Mouse (Mus musculus): ENCODE data around the gene Rcan1. TPM values are rescaled to one million over a fixed set of nuclear protein-coding genes. Genes with fewer than 3 reads are reported as not detected.

Gene Rcan1
- total RNA-seq, 2 experiments from 2014 or later, result 7.8 to 8.6 TPM

DNA sequence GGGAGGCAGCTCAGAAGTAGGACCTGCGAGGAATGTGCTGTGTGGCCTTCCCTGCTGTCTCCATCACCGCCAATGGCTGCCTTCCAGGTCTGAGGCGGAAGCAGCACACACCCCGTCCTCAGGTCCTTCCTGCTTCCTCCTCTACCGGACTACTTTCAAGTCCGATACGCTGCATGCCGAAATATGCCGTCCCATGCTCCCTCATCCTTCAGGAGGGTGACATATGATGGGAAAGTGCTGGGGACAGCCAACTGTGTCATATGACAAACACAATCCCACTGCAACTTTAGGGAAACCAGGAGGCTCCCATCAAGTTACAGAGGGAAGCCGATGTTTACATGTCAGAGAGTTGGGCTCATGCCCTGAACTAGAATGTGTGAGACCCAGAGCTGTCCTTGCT lies 67.6 kb downstream of the Rcan1 start:
- ATAC-seq (replicated peaks; ENCODE audit: poor library complexity), result no peak

DNA sequence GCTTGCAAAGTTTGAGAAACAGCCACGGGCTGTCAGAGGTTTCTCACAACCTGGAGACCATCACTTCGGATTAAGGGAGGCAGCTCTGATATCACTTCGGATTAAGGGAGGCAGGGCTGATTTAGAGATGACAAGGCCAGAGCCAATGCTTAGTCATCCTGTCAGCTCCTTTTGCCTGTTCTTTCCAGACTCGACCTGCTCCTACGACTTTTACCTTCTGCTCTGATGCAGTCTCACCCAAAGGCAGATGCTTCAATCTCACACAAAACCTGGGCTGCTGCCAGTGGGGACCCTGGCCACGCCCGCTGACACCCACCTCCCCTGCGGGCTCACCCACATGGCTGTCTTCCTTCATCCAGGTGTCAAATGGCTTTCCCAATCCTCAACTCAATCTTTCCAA lies 68.5 kb downstream of the Rcan1 start:
- no peak for ATAC-seq (replicated peaks; ENCODE audit: poor library complexity)

DNA sequence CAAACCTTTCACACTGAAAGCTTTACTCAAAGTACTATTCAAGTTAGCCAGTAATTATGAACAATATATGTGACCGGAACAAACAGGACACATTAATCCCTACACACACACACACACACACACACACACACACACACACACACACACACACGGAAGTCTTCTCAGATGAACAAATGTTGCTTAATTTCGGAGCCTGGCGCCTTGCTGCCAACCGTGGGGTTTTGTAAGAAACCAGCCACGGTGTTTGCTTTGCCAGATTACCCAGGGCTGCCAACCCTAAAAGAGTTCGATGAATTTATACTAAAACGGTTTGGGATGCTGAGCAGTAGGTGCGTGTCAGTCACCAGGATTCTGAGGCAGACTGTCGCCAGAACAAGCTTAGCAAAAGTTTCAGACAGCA lies 69.5 kb downstream of the Rcan1 start:
- ATAC-seq (replicated peaks; ENCODE audit: poor library complexity), result no peak

DNA sequence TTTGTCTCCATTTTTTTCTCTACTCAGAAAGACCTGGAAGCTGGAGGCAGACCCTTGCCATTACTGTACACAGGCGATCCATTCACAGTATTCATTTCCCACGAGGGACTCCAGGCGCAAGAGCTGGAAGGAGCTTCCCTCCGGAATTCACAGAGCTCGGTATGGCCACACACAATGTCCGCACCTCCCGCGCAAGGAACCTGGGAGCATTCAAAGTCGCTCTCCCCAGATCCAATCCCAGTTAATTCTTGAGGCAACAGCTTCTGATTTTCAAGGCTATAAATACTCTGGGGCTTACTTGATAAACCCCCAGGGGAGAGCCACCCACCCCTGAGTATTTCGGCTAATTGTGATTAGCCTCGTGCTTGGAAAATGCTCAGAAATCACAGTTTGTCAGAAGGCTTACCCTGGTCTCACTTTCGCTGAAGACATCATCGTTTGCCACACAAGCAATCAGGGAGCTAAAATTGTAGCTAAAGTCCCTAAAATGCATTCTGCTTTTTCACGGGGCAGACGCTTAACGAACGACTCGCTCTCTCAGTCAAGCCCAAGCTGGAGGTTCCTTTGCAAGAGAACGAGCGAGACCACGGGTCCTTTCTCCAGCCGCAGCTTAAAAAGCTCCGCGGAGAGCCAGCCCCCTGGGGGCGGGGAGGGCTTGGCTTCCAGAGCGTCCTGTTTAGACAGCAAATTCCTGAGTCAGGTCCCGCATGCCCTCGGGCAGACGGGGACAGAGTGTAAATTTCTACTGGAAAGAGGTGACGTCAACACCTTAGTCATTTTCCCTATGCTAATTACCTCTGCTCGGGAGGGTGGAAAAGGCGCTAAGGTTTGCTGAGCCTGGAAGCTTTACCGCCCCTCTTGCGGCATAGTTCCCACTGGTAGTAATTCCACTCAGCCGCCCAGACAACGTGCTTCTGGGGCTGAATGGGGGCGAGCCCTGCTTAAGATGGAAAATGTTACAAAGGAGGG lies 70.9 kb downstream of the Rcan1 start:
- peak; percentile 60 for ATAC-seq (replicated peaks; ENCODE audit: poor library complexity)

DNA sequence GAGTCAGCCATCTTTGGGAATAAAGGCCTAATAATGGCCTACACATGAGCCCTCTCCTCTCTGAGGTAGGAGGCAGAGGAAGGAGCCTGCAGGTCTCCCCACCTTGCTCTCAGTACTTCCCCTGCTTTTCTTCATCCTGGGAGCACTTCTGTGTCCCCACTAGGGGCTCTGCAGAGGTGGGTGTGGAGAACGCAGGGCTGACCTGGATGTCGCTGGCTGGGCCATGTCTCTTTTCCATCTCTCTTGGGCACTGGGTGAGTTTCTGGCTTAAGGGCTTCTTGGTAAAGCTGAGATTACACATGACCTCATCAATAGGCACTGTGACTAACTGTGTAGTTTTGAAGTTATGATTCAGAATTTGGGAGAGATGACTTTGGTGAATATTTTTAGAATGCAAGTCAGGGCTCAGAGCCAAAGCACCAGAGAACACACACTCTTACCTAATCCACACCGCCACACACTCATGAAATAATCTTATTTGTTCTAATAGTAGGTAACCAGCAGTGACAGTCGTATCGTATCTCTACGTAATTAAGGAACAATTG lies 72.0 kb downstream of the Rcan1 start:
- no peak for ATAC-seq (replicated peaks; ENCODE audit: poor library complexity)

DNA sequence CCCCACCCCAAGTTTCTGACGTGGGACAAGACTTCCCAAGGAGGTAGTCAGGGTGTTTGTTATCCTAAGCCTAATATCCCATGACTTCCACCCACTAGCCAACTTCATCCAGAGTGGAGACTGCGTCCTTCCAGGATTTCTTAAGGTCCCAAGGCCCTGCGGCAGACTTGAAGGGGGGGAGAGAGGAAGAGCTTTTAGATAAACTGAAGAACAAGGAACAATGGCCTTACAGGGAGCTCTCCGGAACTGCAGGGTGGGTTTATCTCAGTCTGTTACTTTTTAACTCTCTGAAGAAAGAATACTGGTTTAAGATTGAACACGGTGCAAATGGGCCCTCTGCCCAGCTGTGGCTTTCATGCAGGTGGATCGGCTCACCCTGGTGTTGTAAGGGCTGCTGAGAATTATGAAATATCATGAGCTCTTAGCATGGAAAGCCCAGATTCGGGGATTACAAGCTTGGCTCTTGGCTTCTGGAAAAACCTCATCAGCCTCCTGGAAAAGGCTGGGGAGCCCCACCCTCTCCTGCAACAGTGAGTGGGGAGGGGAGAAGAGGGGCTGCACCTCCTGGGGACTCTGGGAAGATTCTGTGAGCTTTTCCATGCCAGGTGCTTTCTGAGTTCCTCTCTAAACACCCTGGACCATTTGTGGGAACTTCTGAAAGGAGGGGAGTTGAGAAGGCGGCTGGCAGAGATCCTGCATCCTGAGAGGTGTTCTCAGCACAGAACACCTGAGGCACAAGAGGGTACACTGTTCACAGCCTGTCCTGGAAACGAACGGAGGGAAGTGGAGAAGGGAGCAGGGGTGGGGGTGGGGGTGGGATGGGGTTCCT lies 72.7 kb downstream of the Rcan1 start:
- no peak for ATAC-seq (replicated peaks; ENCODE audit: poor library complexity)

DNA sequence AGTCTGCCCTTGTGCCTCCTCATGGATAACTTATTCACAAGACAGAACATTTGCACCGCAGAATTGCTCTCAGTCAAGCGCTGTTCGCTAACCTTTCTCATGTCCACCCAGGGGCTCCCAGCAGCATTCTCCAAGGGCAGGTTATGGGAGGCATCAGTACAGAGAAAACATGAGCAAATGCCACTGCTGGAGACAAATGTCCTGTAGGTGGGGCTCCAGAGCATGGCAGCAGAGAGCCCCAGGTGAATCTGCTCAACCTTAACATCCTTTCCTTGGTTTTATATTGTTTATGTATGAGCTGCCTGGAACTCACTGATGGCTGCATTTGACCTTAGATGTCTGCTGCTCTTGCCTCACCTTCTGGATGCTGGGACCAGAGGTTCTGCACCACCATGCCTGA lies 76.9 kb downstream of the Rcan1 start:
- ATAC-seq (replicated peaks; ENCODE audit: poor library complexity), result no peak

DNA sequence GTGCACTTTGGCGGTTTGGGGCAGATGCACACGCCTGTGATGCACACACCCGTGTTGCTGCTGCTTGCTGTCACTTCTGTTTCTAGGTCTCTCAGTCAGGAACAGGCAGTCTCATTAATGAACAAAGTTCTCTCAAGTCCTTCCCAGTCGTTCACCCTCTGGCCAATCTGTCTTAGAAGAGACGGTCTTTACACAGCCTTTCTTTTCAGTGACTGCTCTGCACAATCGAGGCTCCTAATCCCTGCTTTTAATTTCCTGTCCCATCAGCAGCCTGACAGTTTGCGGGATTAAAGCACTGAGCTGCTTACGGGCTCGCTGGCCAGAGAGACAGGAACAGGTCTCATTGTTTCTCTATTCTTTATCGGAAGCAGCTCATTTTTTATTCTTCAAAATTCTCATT lies 83.0 kb downstream of the Rcan1 start:
- no peak for ATAC-seq (replicated peaks; ENCODE audit: poor library complexity)

DNA sequence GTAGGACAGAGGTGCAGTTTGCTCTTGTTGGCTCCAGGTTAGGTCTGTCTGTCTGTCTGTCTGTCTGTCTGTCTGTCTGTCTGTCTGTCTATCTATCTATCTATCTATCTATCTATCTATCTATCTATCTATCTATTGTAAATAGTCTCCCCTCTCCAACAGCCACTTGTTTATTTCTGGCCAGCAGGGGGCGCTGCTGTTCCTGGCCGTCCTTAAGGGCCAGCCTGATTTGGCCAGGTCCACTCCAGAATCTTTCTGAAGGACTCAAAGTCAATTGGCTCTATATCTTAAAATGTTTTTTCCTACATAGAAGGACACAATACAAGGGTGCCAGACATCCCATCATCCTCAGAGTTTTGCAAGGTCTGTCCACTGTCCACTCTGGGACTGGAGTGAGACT lies 85.6 kb downstream of the Rcan1 start:
- ATAC-seq (replicated peaks; ENCODE audit: poor library complexity), result peak; percentile 61

DNA sequence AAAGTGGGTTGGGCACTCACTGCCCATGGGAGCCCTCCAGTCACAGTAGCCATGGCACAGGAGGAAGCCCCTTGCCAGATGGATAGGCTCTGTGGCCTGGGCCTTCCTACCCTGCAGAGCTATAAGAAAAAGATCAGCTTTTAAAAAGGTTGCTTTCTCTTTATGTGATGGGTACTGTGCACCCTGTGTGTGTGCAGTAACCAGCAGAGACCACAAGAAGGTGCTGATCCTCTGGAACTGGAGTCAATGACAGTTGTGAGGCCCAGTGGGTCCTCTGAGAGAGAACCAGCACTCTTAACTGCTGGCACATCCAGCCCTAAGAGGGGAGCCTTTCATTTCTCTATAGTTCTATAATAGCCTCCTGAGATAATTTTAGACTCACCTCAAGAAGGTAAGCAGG lies 87.3 kb downstream of the Rcan1 start:
- no peak for ATAC-seq (replicated peaks; ENCODE audit: poor library complexity)

DNA sequence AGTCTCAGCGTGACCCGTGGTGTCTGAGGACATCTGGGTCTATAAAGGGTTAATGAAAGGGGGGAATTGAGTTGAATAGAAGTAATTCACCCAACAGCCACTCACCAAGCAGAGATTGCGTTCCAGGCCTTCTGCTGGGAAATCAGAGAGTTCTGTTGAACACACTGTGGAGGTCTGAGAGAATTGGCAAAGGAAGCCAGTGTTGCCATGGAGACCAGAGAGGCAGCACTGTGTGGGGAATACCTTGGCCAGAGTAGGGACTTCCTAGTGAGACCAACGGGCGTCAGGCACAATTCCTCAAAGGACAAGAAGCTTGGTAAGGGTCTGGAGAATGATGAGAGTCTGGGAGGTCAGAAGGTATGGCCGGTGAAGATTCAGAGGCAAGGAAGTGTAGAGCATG lies 88.2 kb downstream of the Rcan1 start:
- no peak for ATAC-seq (replicated peaks; ENCODE audit: poor library complexity)

DNA sequence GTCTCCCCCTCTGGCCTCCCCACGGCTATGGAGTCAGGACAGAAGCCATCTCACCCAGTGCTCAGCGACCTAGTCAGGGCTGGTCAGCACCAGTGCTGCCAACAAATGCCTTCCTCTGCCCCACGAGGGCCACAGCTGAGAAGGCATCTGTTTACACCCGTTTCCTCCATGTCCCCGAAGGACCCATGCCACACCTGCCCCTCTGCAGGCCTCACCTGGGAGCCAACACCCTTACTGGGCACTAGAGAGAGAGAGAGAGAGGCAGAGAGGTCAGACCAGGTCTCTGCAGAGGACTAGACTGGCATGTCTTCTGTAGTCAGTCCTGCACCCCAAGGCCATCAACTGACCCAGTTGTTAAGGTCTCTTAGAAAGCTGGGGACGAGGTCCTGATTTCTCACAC lies 89.6 kb downstream of the Rcan1 start:
- ATAC-seq (replicated peaks; ENCODE audit: poor library complexity), result no peak

DNA sequence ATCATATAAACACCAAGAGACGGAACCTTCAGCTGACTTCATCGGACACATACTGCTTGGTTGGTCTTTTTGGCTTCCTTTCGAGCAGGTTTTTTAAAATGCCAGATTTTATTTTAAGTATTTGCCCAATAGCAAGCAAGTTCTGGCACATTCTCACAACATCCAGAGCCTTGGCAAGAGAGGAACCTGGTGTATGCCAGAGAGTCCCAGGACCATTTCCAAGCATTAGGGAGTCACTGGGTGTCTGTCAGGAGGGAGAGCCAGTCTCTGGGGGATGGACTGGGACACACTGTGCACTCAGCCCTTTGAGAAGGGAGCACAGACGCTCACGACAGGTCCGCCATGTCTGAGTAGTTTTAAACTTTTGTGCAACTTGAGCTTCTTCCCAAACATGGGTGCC lies 93.7 kb downstream of the Rcan1 start:
- no peak for ATAC-seq (replicated peaks; ENCODE audit: poor library complexity)

DNA sequence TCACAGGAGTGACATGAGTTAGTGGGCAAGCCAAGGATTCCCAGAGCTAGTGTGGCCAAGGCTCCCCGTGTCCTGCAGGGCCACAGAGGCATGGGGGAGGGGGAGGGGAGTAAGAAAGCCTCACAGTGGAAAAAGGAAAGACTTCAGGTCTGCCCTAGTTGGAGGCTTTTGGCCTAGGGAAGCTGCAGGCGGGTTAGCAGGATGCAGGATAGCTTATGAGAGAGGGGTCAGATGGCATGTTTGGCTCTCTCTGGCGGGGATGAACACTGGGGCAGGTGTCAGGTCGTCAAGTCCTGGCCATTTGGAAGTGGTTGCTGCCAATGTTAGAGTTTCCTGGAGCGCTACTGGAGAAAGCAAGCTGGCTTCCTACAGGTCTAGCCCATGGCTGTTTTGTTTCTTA lies 99.0 kb downstream of the Rcan1 start:
- ATAC-seq (replicated peaks; ENCODE audit: poor library complexity), result no peak; the same call in 1 of the 2 replicates

DNA sequence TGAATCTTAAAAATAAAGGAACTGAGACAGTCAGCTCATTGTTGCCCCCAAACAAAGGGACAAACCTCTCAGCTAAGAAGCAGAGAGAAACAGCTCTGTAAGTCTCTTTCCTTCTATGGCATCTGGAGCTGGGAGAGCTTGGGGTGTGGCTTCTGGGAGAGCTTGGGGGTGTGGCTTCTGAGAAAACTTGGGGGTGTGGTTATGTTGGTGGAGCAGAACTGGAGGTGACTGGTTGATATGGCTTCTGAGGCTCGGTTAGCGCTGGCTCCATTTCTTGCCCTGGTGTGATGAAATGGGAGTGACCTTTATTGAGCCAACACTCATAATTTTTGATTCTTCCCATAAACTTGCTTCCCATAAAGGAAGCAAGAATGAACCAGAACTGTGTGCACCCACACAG lies 101.4 kb downstream of the Rcan1 start:
- peak; percentile 90 for ATAC-seq (replicated peaks; ENCODE audit: poor library complexity)

DNA sequence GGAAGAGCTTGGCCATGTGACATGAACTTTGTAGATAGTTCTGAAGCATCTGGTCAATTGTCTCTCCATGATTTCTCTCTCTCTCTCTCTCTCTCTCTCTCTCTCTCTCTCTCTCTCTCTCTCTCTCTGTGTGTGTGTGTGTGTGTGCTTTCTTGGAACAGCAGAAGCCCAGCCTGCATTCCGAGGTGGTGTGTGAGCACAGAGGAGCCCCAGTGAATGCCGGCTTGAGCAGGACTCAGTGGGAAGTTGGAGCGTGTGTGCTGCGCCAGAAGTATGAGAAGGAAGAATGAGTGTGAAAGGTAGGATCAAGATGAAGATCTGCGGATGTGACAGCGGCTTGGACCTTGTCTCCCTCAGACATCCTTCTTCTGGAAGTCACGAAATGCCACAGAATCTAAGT lies 105.2 kb downstream of the Rcan1 start:
- no peak for ATAC-seq (replicated peaks; ENCODE audit: poor library complexity)

DNA sequence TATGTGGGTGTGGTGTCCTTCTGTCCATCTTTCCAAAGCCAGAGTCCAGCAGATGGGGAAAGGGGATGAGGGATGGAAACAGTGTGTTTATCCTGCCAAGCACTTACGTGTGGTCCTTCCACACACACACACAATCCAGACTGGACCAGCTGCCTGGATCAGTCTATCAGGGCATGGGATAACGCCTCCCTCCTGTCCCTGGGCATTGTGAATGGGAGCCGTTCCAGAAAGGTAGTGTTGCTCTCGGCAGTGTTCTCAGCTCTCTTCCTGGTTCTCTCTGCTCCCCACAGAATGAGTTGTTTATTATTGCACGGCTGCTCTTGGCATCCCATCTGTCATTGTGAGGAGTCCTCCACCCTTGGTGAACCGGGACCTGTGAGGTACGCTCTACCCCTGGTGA lies 110.0 kb downstream of the Rcan1 start:
- ATAC-seq (replicated peaks; ENCODE audit: poor library complexity), result no peak

DNA sequence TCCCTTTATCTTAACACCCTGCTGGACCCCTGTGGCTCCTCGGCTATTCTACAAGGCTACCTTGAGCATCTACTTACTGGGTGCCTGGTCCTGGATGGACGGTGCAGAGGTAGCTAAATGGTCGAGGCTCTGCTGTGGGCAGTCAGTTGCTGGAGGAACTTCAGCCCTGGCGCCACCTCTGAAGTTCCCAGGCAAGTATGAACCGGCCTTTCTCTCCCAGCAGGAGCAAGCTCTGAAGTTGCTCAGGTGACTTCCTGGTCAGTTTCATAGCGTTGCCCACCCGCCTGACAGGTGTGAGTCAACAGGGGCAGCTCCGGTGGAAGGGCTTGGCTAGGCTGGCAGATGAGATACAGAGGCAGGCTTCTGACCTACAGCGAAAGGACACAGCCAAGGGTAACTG lies 111.4 kb downstream of the Rcan1 start, which contains the start of gene Kcne1:
Kcne1 (minus strand) TSS at position 240 of the 400 bp plus-strand sequence.
- ATAC-seq (replicated peaks; ENCODE audit: poor library complexity), result no peak

DNA sequence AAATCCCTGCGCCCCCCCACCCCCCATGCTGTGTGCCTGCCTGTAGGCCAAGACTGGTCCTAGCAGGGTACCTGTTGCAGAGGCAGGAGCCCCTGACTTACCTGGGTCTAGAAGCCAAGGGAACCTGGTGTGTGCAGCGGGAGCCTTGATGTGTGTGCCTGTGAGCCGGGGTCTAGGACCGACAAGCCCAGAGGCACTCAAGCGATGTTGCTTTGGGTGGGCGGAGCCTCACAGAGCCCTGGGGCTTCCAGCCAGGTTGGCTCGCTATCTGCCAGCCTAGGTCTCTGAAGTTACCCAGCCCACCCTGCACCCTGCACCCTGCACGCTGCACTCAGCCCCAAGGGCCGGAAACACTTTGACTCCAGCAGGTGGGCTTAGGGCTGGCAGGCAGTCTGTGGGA lies 111.9 kb downstream of the Rcan1 start:
- 0 out of 2 replicates have a peak, but pooled peaks have one; percentile 29 for ATAC-seq (replicated peaks; ENCODE audit: poor library complexity)

DNA sequence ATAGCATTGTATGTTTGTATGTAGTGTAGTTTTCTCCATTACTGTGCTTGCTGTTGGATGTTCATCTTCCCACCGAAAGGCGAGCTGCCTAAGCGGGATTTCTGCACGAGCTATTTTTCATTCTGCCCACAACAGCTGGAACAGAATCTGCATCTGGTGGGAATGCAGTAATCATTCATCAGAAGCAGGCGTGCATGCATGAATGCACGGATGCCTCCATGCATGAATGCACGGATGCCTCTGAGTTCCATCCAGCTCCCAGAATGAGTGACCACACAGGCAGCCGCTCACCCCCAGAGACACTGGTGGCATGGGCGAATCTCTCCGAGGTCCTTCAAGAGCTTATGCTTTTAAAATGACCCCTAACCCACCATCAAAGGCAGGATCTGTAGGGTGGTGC lies 113.1 kb downstream of the Rcan1 start:
- ATAC-seq (replicated peaks; ENCODE audit: poor library complexity), result no peak

DNA sequence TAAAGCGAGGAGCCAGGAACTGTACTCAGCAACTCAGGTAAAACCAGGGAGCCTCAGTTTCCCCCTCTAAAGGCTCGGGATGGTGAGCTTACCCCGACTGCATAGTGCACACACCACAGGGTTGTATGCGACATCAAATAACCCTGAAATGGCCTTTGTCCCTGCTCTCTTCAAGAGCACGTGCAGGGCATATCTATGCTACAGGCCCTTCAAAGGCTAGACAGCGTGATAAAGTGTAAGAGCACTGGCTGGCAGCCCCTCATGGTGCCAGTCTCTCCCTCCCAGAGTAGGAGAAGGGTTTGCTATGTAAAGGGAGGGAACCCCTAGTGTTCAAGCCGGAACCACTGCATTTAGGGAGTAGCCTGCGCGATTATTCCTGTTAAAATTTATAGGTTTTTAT lies 113.6 kb downstream of the Rcan1 start:
- ATAC-seq (replicated peaks; ENCODE audit: poor library complexity), result no peak

DNA sequence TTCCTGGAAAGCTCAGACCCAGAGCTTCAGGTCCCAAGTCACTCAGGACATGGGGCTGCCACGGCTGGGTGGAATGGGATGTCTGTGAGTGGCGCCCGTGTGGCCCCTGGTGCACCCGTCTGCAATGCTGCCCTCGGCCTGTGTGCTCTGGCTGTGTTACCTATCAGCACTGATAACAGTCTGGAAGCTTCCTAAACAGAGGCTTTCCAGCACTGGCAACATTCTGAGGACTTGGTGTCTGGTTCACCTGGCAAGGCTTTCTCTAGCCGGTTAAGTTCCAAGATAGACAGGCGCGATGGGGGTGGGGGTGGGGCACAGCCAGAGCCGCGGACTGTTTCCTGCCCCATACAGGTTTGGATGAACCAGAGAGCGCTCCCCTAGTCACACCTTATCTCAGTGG lies 114.7 kb downstream of the Rcan1 start:
- no peak for ATAC-seq (replicated peaks; ENCODE audit: poor library complexity)

Data from megakaryocyte progenitor cell, adult 5-6 weeks (primary cell).